9 mouse cellular contexts compared by ENCODE assay signal in genomic region chr14:118705465-118705807, GRCm38 (mm10). TPM values are rescaled to one million over a fixed set of nuclear protein-coding genes. Genes with fewer than 3 reads are reported as not detected.
A peak's percentile ranks its signal among the peaks of the same experiment; 100 is the strongest.
DNase-seq lines count a peak whose midpoint lies in the region; ATAC-seq and TF ChIP-seq lines count a peak whose summit lies in the region.
"Had no signal": no experiment of that assay in that cellular context is flagged by ENCODE, and none has a peak within 500 bp of the region (broad histone marks: within the 10 kb centered on the region; RNA-seq: fewer than 3 reads in every experiment).

No protein-coding gene starts in this region.

- H3K27me3 ChIP-seq in heart, adult 2 months (ENCODE audit: control insufficient read depth, insufficient read depth, low read length) = no peaks in the 10 kb centered on the region
- H3K27me3 ChIP-seq in embryonic facial prominence, embryonic 14.5 days (replicated peaks; ENCODE audit: control insufficient read depth, insufficient read depth, low read length) = peaks cover 40% of the 10 kb centered on the region
- peaks cover 67% of the 10 kb centered on the region for H3K27me3 ChIP-seq in limb, embryonic 10.5 days (ENCODE audit: low read depth, poor library complexity, severe bottlenecking)
- H3K27me3 ChIP-seq: Patski had no signal

- intact Hi-C loops in heart, adult 2 months (cut with DNase I) = loop anchor here (5.0 kb wide), 2 partner anchors 68 to 88 kb away; no protein-coding TSS in a partner anchor

- no peak for TF ChIP-seq EP300 in heart, adult 2 months (IDR thresholded peaks at IDR 0.05; ENCODE audit: insufficient read depth, low read depth, low read length)

- H3K4me2 ChIP-seq in embryonic facial prominence, embryonic 14.5 days (ENCODE audit: low read depth, low read length) = peak overlapping the region; percentile 98

- DNase-seq in heart, adult 2 months = no peak
- no peak for DNase-seq in heart, adult 8-10 months (ENCODE audit: low spot score)
- DNase-seq in 416B (ENCODE audit: low read depth) = peak; percentile 48
- DNase-seq in embryonic facial prominence, embryonic 14.5 days (ENCODE audit: low spot score) = no peak
- DNase-seq in limb, embryonic 10.5 days (ENCODE audit: low spot score) = no peak
- DNase-seq in gastrocnemius, postnatal 10 days = no peak
- no peak for DNase-seq in ovary, adult 18-20 months (ENCODE audit: low spot score)

- peaks cover 7% of the 10 kb centered on the region for H3K4me1 ChIP-seq in heart, adult 2 months (ENCODE audit: control insufficient read depth, insufficient read depth, low read length)
- H3K4me1 ChIP-seq in embryonic facial prominence, embryonic 14.5 days (ENCODE audit: control insufficient read depth, insufficient read depth, low read length) = peaks cover 7% of the 10 kb centered on the region
- peaks cover 34% of the 10 kb centered on the region for H3K4me1 ChIP-seq in limb, embryonic 10.5 days
- H3K4me1 ChIP-seq in olfactory bulb, adult 2 months (ENCODE audit: control insufficient read depth, insufficient read depth, low read length) = peaks cover 7% of the 10 kb centered on the region

- TF ChIP-seq POLR2A in heart, adult 2 months (IDR thresholded peaks at IDR 0.05; ENCODE audit: insufficient read depth, low read depth, low read length) = no peak
- TF ChIP-seq POLR2A in olfactory bulb, adult 2 months (IDR thresholded peaks at IDR 0.05; ENCODE audit: insufficient read depth, low read depth, low read length) = no peak

- no peaks in the 10 kb centered on the region for H3K79me2 ChIP-seq in heart, adult 2 months (replicated peaks; ENCODE audit: control insufficient read depth, insufficient read depth, low read length)

- H3K4me3 ChIP-seq in heart, adult 2 months = peak overlapping the region; percentile 75
- H3K4me3 ChIP-seq in embryonic facial prominence, embryonic 14.5 days (ENCODE audit: low read depth, low read length) = peak overlapping the region; percentile 66
- peak overlapping the region; percentile 56 for H3K4me3 ChIP-seq in limb, embryonic 10.5 days
- H3K4me3 ChIP-seq in olfactory bulb, adult 2 months (ENCODE audit: insufficient read depth, low read depth, low read length) = peak overlapping the region; percentile 57

- ATAC-seq in embryonic facial prominence, embryonic 14.5 days (ENCODE audit: low read depth) = no peak

- peak overlapping the region; percentile 62 for H3K9ac ChIP-seq in heart, adult 2 months (ENCODE audit: low read depth, low read length)
- H3K9ac ChIP-seq in embryonic facial prominence, embryonic 14.5 days (ENCODE audit: low read depth, low read length) = peak overlapping the region; percentile 60

- H3K36me3 ChIP-seq in heart, adult 2 months (ENCODE audit: control insufficient read depth, insufficient read depth, low read length) = no peaks in the 10 kb centered on the region
- no peaks in the 10 kb centered on the region for H3K36me3 ChIP-seq in embryonic facial prominence, embryonic 14.5 days (ENCODE audit: control insufficient read depth, insufficient read depth, low read length)
- no peaks in the 10 kb centered on the region for H3K36me3 ChIP-seq in limb, embryonic 10.5 days

- TF ChIP-seq CTCF in heart, adult 2 months (IDR thresholded peaks at IDR 0.05) = no peak
- no peak for TF ChIP-seq CTCF in olfactory bulb, adult 2 months (IDR thresholded peaks at IDR 0.05; ENCODE audit: insufficient read depth, low read depth, low read length)

- 4% methylated on average over 10 of the region's 10 CpGs for WGBS in heart, adult 2 months
- WGBS in embryonic facial prominence, embryonic 14.5 days = under 1% methylated on average over 9 of the region's 10 CpGs
- 3% methylated on average over 10 of the region's 10 CpGs for WGBS in limb, embryonic 10.5 days
- 1% methylated on average over 10 of the region's 10 CpGs for WGBS in olfactory bulb, adult 2 months

- no peaks in the 10 kb centered on the region for H3K9me3 ChIP-seq in embryonic facial prominence, embryonic 14.5 days (ENCODE audit: control insufficient read depth, low read length)
- H3K9me3 ChIP-seq in limb, embryonic 10.5 days (replicated peaks) = no peaks in the 10 kb centered on the region

- H3K27ac ChIP-seq in heart, adult 2 months = peak overlapping the region; percentile 83
- H3K27ac ChIP-seq in embryonic facial prominence, embryonic 14.5 days (replicated peaks; ENCODE audit: low read depth, low read length) = no peak overlapping the region
- peak overlapping the region; percentile 78 for H3K27ac ChIP-seq in limb, embryonic 10.5 days
- H3K27ac ChIP-seq in olfactory bulb, adult 2 months (ENCODE audit: insufficient read depth, low read depth, low read length) = no peak overlapping the region

RNA-seq across cellular contexts. Expression of gene Abcc4, which starts 0.6 kb away (rescaled TPM):
- total RNA-seq in heart, adult 2 months (2021) = 1 to 10 TPM; 9.1 to 9.8 TPM
- 5.7 and 7.4 TPM in 2 replicates for polyA plus RNA-seq in heart, adult 2 months (2012; rRNA removed)
- total RNA-seq in heart, adult 8-10 months (2022) = 1 to 10 TPM; 7.4 to 9.9 (median 8.5) TPM
- 3.4 and 3.9 TPM in 2 replicates for polyA plus RNA-seq in embryonic facial prominence, embryonic 14.5 days (2014; fragmentation: Nextera tagmentation; extraction: Ambion mirVana)
- 2.1 and 2.5 TPM in 2 replicates for polyA plus RNA-seq in limb, embryonic 10.5 days (2016; fragmentation: Nextera tagmentation; extraction: Ambion mirVana)
- polyA plus RNA-seq in olfactory bulb, adult 2 months (2012; ENCODE audit: insufficient read depth, insufficient read length, low replicate concordance, missing spikeins) = not detected in 2 replicates
- 1 to 10 TPM; 3.8 to 4.8 TPM for total RNA-seq in gastrocnemius, postnatal 10 days (2021)

Comparison
In these comparisons a context has a peak if more than half of its experiments do, and no peak if none do; other contexts are left out.
1. H3K27ac ChIP-seq: peak in heart, adult 2 months (single experiment) and limb, embryonic 10.5 days (single experiment); none in embryonic facial prominence, embryonic 14.5 days (single experiment) and olfactory bulb, adult 2 months (single experiment).
2. Peak in every context shown above with its lines, with median percentiles within 50 percentile points of each other: H3K4me3 ChIP-seq.